Mouse (Mus musculus): ENCODE results near the gene Lrrc4. TPM values are rescaled to one million over a fixed set of nuclear protein-coding genes. Genes with fewer than 3 reads are reported as not detected.

The Lrrc4 gene
- total and polyA plus RNA-seq, 2 experiments from 2014 or later = 6.0 to 59.8 TPM

DNA sequence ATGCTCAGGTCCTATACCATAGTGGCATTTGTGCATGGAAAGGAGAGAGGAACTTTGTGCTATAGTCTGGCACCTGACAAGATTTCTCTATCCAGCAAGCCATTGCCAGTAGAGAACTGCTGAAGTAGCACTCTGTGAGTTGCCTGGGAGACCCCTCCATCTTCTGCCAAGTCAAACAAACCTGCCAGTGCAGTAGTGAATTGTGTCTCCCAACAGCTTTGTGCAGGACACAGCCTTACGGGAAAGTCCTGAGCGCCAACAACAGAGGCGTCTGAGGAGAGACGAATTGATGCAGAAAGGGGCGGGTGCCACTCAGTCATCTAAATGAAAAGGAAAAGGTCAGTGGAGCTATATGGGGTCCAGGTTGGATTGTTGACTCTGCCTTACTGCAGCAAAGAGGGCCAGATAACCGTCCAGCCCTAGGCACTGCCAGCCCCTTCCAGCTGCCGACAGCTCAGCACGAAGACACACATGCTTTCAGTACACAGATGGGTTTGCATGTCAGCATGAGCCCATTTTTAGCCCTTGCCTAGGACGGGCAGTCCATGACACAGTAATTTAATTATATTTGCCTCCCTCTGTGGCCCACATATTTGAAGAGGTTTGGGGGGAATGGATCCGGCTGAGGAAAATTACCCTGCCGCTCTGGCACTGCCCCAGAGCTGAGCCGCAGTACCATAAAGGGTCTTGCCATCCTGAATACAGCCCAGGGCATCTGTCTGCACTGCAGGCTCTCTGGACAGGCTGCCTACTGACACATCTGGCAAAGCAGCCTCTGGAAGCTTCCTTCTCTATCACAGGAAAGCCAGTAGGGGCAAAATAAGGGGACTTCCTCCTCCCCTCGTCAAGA lies 11.8 kb downstream of the Lrrc4 start:
- Histone ChIP-seq H3K36me3 (ENCODE audit: insufficient read depth, low read length) (peaks cover 9% of the 10 kb centered on the region), H3K9ac (replicated peaks; ENCODE audit: low read length) (no peak overlapping the region), H3K27me3 (ENCODE audit: insufficient read depth, low read length) (no peaks in the 10 kb centered on the region), H3K4me2 (ENCODE audit: low read depth, low read length) (0 out of 2 replicates have a peak overlapping the region, but pooled peaks have one; percentile 7), H3K4me1 (ENCODE audit: insufficient read depth, low read length) (peaks cover 10% of the 10 kb centered on the region; the same call in 1 of the 2 replicates), H3K27ac (0 out of 2 replicates have a peak overlapping the region, but pooled peaks have one; percentile 11), H3K9me3 (ENCODE audit: low read length) (no peaks in the 10 kb centered on the region), H3K4me3 (ENCODE audit: low read length) (no peak overlapping the region)
- no peak for TF ChIP-seq CTCF (IDR thresholded peaks at IDR 0.05; ENCODE audit: low read depth)
- ATAC-seq (peak; percentile 72), DNase-seq (ENCODE audit: low spot score) (peak; percentile 64)
- WGBS = 24% methylated on average over 13 of the region's 13 CpGs

DNA sequence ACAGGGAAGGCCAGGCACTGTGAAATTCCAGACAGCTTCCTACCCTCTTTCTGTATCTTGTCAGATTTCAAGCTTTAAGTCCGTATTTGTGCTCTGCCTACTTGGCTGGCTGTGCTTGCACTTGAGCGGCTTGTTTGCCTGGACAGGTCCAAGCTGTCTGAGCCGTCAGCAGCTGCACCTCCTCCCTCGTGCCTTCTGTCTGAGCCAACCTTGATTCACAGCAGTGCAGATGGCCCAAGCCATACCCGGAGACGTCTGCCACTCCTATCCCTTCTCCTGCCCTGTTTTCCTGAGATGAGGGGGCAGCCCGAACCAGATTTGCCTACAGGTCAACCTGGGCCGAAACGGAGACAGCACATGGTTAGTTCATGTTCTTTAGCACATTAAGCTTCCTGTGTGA lies 14.5 kb downstream of the Lrrc4 start:
- Histone ChIP-seq H3K27me3 (ENCODE audit: insufficient read depth, low read length) (no peaks in the 10 kb centered on the region), H3K36me3 (ENCODE audit: insufficient read depth, low read length) (peaks cover 9% of the 10 kb centered on the region), H3K9me3 (ENCODE audit: low read length) (no peaks in the 10 kb centered on the region), H3K27ac (no peak overlapping the region), H3K4me1 (ENCODE audit: insufficient read depth, low read length) (peaks cover 10% of the 10 kb centered on the region; the same call in 1 of the 2 replicates), H3K9ac (replicated peaks; ENCODE audit: low read length) (no peak overlapping the region), H3K4me2 (ENCODE audit: low read depth, low read length) (no peak overlapping the region), H3K4me3 (ENCODE audit: low read length) (no peak overlapping the region)
- peak; percentile 67 for ATAC-seq
- 54% methylated on average over 9 of the region's 9 CpGs for WGBS
- TF ChIP-seq CTCF (IDR thresholded peaks at IDR 0.05; ENCODE audit: low read depth) = no peak
- peak; percentile 60 for DNase-seq (ENCODE audit: low spot score)

DNA sequence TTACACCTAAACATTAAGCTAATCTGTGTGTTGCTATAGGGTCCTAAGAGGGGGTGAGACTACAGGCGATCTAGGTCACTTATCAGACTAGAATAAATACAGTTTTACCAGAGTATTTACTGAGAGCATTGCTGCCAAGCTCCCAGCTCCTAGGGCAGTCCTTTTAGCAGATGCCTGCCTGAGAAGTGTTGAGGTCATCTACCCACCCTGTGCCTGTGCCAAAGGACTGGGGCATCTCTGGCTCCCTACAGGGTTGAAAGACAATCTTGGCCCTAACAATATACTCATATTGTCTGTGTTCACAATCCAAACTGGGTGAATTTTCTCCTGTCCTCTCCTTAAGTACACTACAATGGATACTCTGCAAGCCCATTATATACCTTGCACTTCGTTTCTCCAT lies 16.7 kb downstream of the Lrrc4 start:
- Histone ChIP-seq H3K9ac (replicated peaks; ENCODE audit: low read length) (no peak overlapping the region), H3K4me3 (ENCODE audit: low read length) (no peak overlapping the region), H3K36me3 (ENCODE audit: insufficient read depth, low read length) (peaks cover 9% of the 10 kb centered on the region), H3K27ac (no peak overlapping the region), H3K4me1 (ENCODE audit: insufficient read depth, low read length) (peaks cover 7% of the 10 kb centered on the region; the same call in 1 of the 2 replicates), H3K27me3 (ENCODE audit: insufficient read depth, low read length) (no peaks in the 10 kb centered on the region), H3K4me2 (ENCODE audit: low read depth, low read length) (no peak overlapping the region), H3K9me3 (ENCODE audit: low read length) (no peaks in the 10 kb centered on the region)
- no peak for ATAC-seq
- DNase-seq (ENCODE audit: low spot score) = no peak
- TF ChIP-seq CTCF (IDR thresholded peaks at IDR 0.05; ENCODE audit: low read depth) = no peak
- 72% methylated on average over 2 of the region's 2 CpGs for WGBS

DNA sequence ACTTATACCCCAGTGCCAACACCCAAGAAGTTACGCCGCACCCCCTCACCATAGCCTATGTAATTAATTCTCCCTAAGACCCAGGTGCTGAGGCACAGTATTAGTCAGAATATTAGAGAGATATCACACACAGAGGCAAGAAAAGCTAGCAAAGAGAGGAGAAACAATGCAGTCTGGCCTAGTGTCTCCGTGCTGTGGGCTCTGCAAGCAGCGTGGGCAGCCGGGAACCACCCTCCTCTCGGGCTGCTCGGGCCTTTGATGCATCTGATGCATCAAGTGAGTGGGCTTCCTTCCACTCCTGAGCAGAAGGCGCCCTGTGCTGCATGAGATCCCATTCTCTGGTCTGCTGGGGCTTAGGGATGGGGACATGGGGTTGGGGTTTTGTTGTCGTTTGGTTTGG lies 18.5 kb downstream of the Lrrc4 start:
- no peak overlapping the region for H3K9ac ChIP-seq (replicated peaks; ENCODE audit: low read length)
- DNase-seq (ENCODE audit: low spot score) = no peak
- no peak overlapping the region for H3K4me2 ChIP-seq (ENCODE audit: low read depth, low read length)
- no peaks in the 10 kb centered on the region for H3K27me3 ChIP-seq (ENCODE audit: insufficient read depth, low read length)
- no peaks in the 10 kb centered on the region for H3K9me3 ChIP-seq (ENCODE audit: low read length)
- H3K4me1 ChIP-seq (ENCODE audit: insufficient read depth, low read length) = no peaks in the 10 kb centered on the region
- H3K36me3 ChIP-seq (ENCODE audit: insufficient read depth, low read length) = peaks cover 2% of the 10 kb centered on the region; the same call in 1 of the 2 replicates
- H3K4me3 ChIP-seq (ENCODE audit: low read length) = no peak overlapping the region
- TF ChIP-seq CTCF (IDR thresholded peaks at IDR 0.05; ENCODE audit: low read depth) = no peak
- H3K27ac ChIP-seq = no peak overlapping the region
- ATAC-seq = no peak
- 78% methylated on average over 9 of the region's 9 CpGs for WGBS

DNA sequence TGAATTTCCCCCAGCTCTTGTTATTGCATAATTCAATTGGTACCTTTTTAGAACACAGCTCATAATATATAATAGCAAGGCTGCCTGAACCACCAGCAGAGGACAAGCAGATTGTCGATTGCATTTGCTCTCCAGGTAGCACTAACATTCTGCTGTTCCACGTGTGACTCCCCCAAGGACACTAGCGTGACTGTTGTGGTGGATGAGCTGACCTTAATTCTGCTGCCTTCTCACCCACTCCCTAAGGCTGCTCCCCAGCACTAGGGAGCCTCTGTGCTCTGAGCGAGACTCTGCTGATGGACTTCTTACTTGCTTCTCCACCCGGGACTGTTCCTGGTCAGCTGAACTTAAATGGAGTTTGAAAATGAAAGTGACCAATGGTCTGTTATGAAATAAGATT lies 26.8 kb downstream of the Lrrc4 start:
- Histone ChIP-seq H3K4me2 (ENCODE audit: low read depth, low read length) (no peak overlapping the region), H3K9ac (replicated peaks; ENCODE audit: low read length) (no peak overlapping the region), H3K27me3 (ENCODE audit: insufficient read depth, low read length) (no peaks in the 10 kb centered on the region), H3K27ac (no peak overlapping the region), H3K4me1 (ENCODE audit: insufficient read depth, low read length) (no peaks in the 10 kb centered on the region), H3K4me3 (ENCODE audit: low read length) (no peak overlapping the region), H3K36me3 (ENCODE audit: insufficient read depth, low read length) (no peaks in the 10 kb centered on the region), H3K9me3 (ENCODE audit: low read length) (no peaks in the 10 kb centered on the region)
- WGBS = 82% methylated on average over 5 of the region's 5 CpGs
- ATAC-seq = no peak
- no peak for TF ChIP-seq CTCF (IDR thresholded peaks at IDR 0.05; ENCODE audit: low read depth)
- no peak for DNase-seq (ENCODE audit: low spot score)

DNA sequence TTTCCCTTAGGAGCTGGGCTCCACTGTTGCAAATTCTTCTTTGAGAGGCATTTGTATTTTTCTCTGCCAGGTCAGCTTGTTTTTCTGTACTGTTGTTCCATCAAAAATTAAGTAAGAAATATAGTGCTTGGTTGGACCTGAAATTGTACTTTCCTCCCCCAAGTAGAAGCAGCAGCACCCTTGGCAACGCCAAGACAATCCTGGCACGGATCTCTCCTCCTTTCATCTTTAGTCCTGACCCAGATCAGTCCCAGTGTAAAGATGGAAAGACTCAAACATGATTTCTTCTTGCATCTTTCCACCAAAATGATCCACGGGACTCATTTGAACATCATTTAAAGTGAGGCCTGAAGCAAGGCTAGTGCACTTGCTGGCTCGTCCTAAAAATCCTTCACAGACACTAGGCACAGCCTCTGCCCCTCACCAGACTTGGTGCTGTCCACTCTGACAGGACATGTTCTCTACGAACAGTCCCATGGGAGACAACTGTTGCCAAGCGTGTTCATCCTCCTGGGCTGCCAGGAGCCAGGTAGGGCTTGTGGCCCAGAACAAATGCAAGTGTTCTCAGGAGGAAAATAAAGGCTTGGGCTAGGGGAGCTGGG lies 27.8 kb downstream of the Lrrc4 start:
- Histone ChIP-seq H3K36me3 (ENCODE audit: insufficient read depth, low read length) (no peaks in the 10 kb centered on the region), H3K27ac (no peak overlapping the region), H3K27me3 (ENCODE audit: insufficient read depth, low read length) (no peaks in the 10 kb centered on the region), H3K4me2 (ENCODE audit: low read depth, low read length) (no peak overlapping the region), H3K4me3 (ENCODE audit: low read length) (no peak overlapping the region), H3K9me3 (ENCODE audit: low read length) (no peaks in the 10 kb centered on the region), H3K9ac (replicated peaks; ENCODE audit: low read length) (no peak overlapping the region), H3K4me1 (ENCODE audit: insufficient read depth, low read length) (no peaks in the 10 kb centered on the region)
- ATAC-seq (no peak), DNase-seq (ENCODE audit: low spot score) (no peak)
- TF ChIP-seq CTCF (IDR thresholded peaks at IDR 0.05; ENCODE audit: low read depth) = no peak
- WGBS = 85% methylated on average over 6 of the region's 6 CpGs

Data from hindbrain, postnatal 0 days (tissue).